Mouse (Mus musculus) embryonic fibroblast, embryonic 13.5 days (primary cell): Measurements from ENCODE around the gene Zfp398.

Experiments
- CTCF ChIP-seq: IDR thresholded peaks from 2 replicates; pipeline ENCODE4 v1.5.1; 2011; ENCODE audit warnings: mild to moderate bottlenecking, control low read depth, low read length, moderate library complexity, borderline replicate concordance; ENCODE audit not compliant: insufficient read depth
- POLR2A ChIP-seq: IDR thresholded peaks from 2 replicates; pipeline ENCODE4 v1.6.1; 2011; ENCODE audit warnings: low read depth, mild to moderate bottlenecking, control low read depth, low read length, moderate library complexity

- TF ChIP-seq CTCF (no peak), POLR2A (no peak)
Measured at GRCm38 (mm10) chr6:47799079-47799478, 36.4 kb upstream of the Zfp398 start.
